Mouse (Mus musculus) frontal cortex, postnatal 36 days (tissue): Measurements from ENCODE around the gene Gm44.
A peak's percentile ranks its signal among the peaks of the same experiment; 100 is the strongest.
"Not testable (repeated sequence)": the region's sequence is repeated elsewhere in the genome, so short reads cannot be mapped to it uniquely, and the experiment has no call there.

Experiments
- DNase-seq, 2 experiments: peaks; one replicate each; pipeline ENCODE4 v3.0.0; 2022; ENCODE audit warnings: low spot score in 2 of 2

Gm44 gene

GRCm38 (mm10) chrX:90891842-90892241, at the start of gene Gm44:
Gene Gm44 (plus strand): TSS chrX:90892142.
- DNase-seq: no peak

- peak in 1 of 2 experiments; percentile 1 for DNase-seq
Observed at GRCm38 (mm10) chrX:90927989-90928388, 36.0 kb downstream of the Gm44 start.

GRCm38 (mm10) chrX:90938211-90938610, 46.3 kb downstream of the Gm44 start:
- not testable (repeated sequence) for DNase-seq
